Mouse (Mus musculus) C2C12 (cell line): ENCODE results near the gene Adamtsl5. TPM values are rescaled to one million over a fixed set of nuclear protein-coding genes. Genes with fewer than 3 reads are reported as not detected.

Source experiments
- H3K27me3 ChIP-seq: one replicate; pipeline ENCODE4 v1.6.1; 2011; ENCODE audit not compliant: control insufficient read depth, insufficient read depth, insufficient read length
- H3K36me3 ChIP-seq: one replicate; pipeline ENCODE4 v1.6.1; 2011; ENCODE audit not compliant: control insufficient read depth, insufficient read depth
- H3K4me3 ChIP-seq: one replicate; pipeline ENCODE4 v1.5.1; 2011; ENCODE audit warnings: mild to moderate bottlenecking, control low read depth; ENCODE audit not compliant: poor library complexity, insufficient read depth, severe bottlenecking
- H3K79me2 ChIP-seq: one replicate; pipeline ENCODE4 v1.6.1; 2011; ENCODE audit not compliant: control insufficient read depth, insufficient read depth
- H3K79me3 ChIP-seq: one replicate; pipeline ENCODE4 v1.6.1; 2011; ENCODE audit warnings: low read depth, control low read depth
- H3ac ChIP-seq: one replicate; pipeline ENCODE3; 2011; ENCODE audit warnings: low read depth; ENCODE audit not compliant: control insufficient read depth, insufficient read length
- CEBPB ChIP-seq: IDR thresholded peaks from one replicate; pipeline ENCODE4 v1.6.1; 2011; ENCODE audit warnings: low read depth, mild to moderate bottlenecking, control low read depth, moderate library complexity
- CTCF ChIP-seq: IDR thresholded peaks from one replicate; pipeline ENCODE4 v1.5.1; 2011; ENCODE audit not compliant: control insufficient read depth, insufficient read depth, insufficient read length
- FOSL1 ChIP-seq: IDR thresholded peaks from one replicate; pipeline ENCODE4 v1.8.0; 2011; ENCODE audit warnings: mild to moderate bottlenecking, low read length; ENCODE audit not compliant: poor library complexity, insufficient read depth, severe bottlenecking
- MAX ChIP-seq: IDR thresholded peaks from one replicate; pipeline ENCODE4 v1.6.1; 2011; ENCODE audit warnings: mild to moderate bottlenecking, control low read depth
- MYOD1 ChIP-seq: IDR thresholded peaks from one replicate; pipeline ENCODE4 v1.6.1; 2011; ENCODE audit warnings: low read depth; ENCODE audit not compliant: control insufficient read depth, insufficient read length
- MYOG ChIP-seq: IDR thresholded peaks from one replicate; pipeline ENCODE4 v1.6.1; 2011; ENCODE audit not compliant: control insufficient read depth, insufficient read length; ENCODE audit errors: extremely low read depth
- USF1 ChIP-seq: IDR thresholded peaks from one replicate; pipeline ENCODE4 v1.6.1; 2011; ENCODE audit warnings: low read depth, mild to moderate bottlenecking, control low read depth, moderate library complexity
- microRNA-seq: library from miRNA; unstranded; fragments of <30 nt; microRNA quantifications from one replicate; pipeline ENCODE4, GENCODE M21; 2019; ENCODE audit warnings: borderline microRNAs expressed
- polyA plus RNA-seq: library from polyadenylated mRNA; unstranded; fragments of >200 nt; fragmentation: generic; extraction: Trizol; gene quantifications from one replicate; pipeline ENCODE4 v1.2.1, GENCODE M21; 2012; ENCODE audit warnings: missing spikeins

The Adamtsl5 gene
- polyA plus RNA-seq, 1 experiment = 18.3 TPM

GRCm38 (mm10) chr10:80295618-80296425, 52.4 kb downstream of the Adamtsl5 start, which contains the start of gene Apc2:
Apc2 (plus strand) TSS chr10:80295977.
- peaks cover 31% of the 10 kb centered on the region for H3K79me2 ChIP-seq
- H3ac ChIP-seq = peak within 1 kb of the TSS; percentile 85
- peaks cover 31% of the 10 kb centered on the region for H3K27me3 ChIP-seq
- TF ChIP-seq CTCF = peak; percentile 79
- no peak for TF ChIP-seq FOSL1
- peak; percentile 13 for TF ChIP-seq MYOD1
- peaks cover 17% of the 10 kb centered on the region for H3K79me3 ChIP-seq
- no peak within 1 kb of the TSS for H3K4me3 ChIP-seq
- H3K36me3 ChIP-seq = peaks cover 29% of the 10 kb centered on the region

GRCm38 (mm10) chr10:80294788-80295303, 53.4 kb downstream of the Adamtsl5 start:
- Histone ChIP-seq H3K79me3 (peaks cover 17% of the 10 kb centered on the region), H3K79me2 (peaks cover 31% of the 10 kb centered on the region), H3K4me3 (no peak overlapping the region), H3ac (peak overlapping the region; percentile 85), H3K36me3 (peaks cover 29% of the 10 kb centered on the region), H3K27me3 (peaks cover 22% of the 10 kb centered on the region)
- TF ChIP-seq USF1 = no peak
- TF ChIP-seq MAX = no peak
- TF ChIP-seq FOSL1 = no peak

DNA sequence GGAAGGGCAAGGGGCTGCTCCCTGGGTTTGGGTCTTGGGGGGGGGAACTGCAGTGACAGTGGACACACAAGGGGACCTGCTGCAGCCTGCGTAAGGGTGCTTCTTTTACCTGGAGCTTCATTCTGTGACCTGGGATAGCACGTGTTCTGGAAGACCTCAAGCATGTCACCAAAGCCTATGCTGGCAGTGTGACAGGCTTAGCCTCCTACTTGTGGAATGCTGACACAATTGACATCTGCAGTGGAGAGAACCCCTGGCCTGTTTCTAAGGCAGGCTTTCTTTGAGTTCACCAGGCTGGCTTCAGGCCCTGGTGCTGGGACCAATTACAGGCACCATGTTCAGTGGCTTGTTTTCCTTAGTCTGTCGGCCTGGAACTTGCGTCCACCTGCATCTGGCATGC, 53.9 kb downstream of the Adamtsl5 start:
- Histone ChIP-seq H3ac (peak overlapping the region; percentile 85), H3K79me3 (peaks cover 17% of the 10 kb centered on the region), H3K4me3 (peak overlapping the region; percentile 97), H3K36me3 (peaks cover 29% of the 10 kb centered on the region), H3K27me3 (peaks cover 17% of the 10 kb centered on the region), H3K79me2 (peaks cover 31% of the 10 kb centered on the region)
- no peak for TF ChIP-seq MYOG
- no peak for TF ChIP-seq USF1
- TF ChIP-seq MAX = no peak
- TF ChIP-seq CEBPB = no peak

GRCm38 (mm10) chr10:80293325-80293724, 54.9 kb downstream of the Adamtsl5 start:
- H3K4me3 ChIP-seq = peak overlapping the region; percentile 97
- peaks cover 7% of the 10 kb centered on the region for H3K27me3 ChIP-seq
- TF ChIP-seq CEBPB = no peak
- TF ChIP-seq MAX = no peak
- no peak for TF ChIP-seq CTCF
- H3K79me2 ChIP-seq = peaks cover 31% of the 10 kb centered on the region
- peak overlapping the region; percentile 74 for H3ac ChIP-seq
- H3K79me3 ChIP-seq = peaks cover 17% of the 10 kb centered on the region
- H3K36me3 ChIP-seq = peaks cover 33% of the 10 kb centered on the region

DNA sequence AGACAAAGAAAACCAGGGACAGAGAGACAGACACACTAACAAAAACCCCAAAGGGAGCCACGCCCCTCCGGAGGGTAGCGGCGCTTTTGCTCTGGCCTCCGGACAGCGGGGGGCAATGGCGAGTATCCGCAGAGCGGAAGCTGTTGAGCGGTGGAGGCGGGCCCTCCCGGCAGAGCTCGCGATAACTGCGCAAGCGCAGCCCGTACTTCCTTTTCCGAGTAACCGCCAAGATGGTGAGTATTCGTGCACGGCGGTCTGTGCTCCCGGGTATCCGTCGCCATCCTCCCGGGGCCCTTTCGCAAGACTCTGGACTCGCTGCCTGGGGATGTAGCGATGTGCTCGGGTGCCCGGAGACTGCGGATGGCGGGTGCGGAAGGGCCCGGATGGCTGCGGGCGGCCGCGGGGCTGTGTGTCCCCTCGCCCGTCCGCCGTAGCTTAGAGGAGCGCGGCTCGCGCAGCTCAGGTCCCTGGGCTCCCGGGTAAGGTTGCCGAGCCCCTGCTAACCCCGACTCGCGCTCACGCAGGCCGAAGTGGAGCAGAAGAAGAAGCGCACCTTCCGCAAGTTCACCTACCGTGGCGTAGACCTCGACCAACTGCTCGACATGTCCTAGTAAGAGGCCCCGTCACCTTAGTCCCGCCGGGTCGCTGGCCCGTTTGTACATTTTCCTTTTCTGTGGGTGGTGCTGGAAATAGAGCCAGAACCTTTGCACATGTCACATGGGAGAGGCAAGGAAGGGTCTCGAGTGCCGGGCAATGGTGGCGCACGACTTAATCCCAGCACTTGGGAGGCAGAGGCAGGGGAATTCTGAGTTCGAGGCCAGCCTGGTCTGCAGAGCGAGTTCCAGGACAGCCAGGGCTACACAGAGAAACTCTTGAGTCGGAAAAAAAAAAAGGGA, 55.7 kb downstream of the Adamtsl5 start, which contains the start of gene Rps15:
TSS of gene Rps15 (plus strand) at position 203 of the 896 bp plus-strand sequence.
- peak within 1 kb of the TSS; percentile 74 for H3ac ChIP-seq
- peaks cover 17% of the 10 kb centered on the region for H3K79me3 ChIP-seq
- H3K27me3 ChIP-seq = peaks cover under 1% of the 10 kb centered on the region
- H3K4me3 ChIP-seq = peak within 1 kb of the TSS; percentile 97
- H3K36me3 ChIP-seq = peaks cover 41% of the 10 kb centered on the region
- H3K79me2 ChIP-seq = peaks cover 31% of the 10 kb centered on the region
- TF ChIP-seq CEBPB (peak; percentile 35), MAX (peak; percentile 59), CTCF (peak; percentile 82), MYOD1 (no peak)

Small RNA genes lying within 50 kb of the gene (microRNA-seq; reads per million reads assigned to microRNA genes)
- not detected for gene Gm22721

Other genes with a start within 250 kb of the Adamtsl5 start
- 29.4 TPM for gene Sbno2, start 242.8 kb downstream of the Adamtsl5 start, polyA plus RNA-seq
- gene Stk11, start 232.6 kb downstream of the Adamtsl5 start, polyA plus RNA-seq = 106 TPM
- 720 TPM for gene Atp5d, start 209.8 kb downstream of the Adamtsl5 start, polyA plus RNA-seq
- gene Cbarp, start 207.6 kb downstream of the Adamtsl5 start, polyA plus RNA-seq = 12.1 TPM
- 77.5 TPM for gene Midn, start 200.1 kb downstream of the Adamtsl5 start, polyA plus RNA-seq
- 30.9 TPM for gene Cirbp, start 182.4 kb downstream of the Adamtsl5 start, polyA plus RNA-seq
- gene 1600002K03Rik, start 175.5 kb downstream of the Adamtsl5 start, polyA plus RNA-seq = 33.4 TPM
- 3.2 TPM for gene Efna2, start 168.9 kb downstream of the Adamtsl5 start, polyA plus RNA-seq
- gene Mum1, start 122.0 kb downstream of the Adamtsl5 start, polyA plus RNA-seq = 57.7 TPM
- 288 TPM for gene Ndufs7, start 99.3 kb downstream of the Adamtsl5 start, polyA plus RNA-seq
- gene Gamt, start 87.4 kb downstream of the Adamtsl5 start, polyA plus RNA-seq = 48.3 TPM
- 159 TPM for gene Dazap1, start 86.9 kb downstream of the Adamtsl5 start, polyA plus RNA-seq
- 5,397 TPM for gene Rps15, start 56.0 kb downstream of the Adamtsl5 start, polyA plus RNA-seq
- 0.20 TPM for gene Apc2, start 52.4 kb downstream of the Adamtsl5 start, polyA plus RNA-seq
- gene 2310011J03Rik, start 27.9 kb downstream of the Adamtsl5 start, polyA plus RNA-seq = 62.6 TPM
- 3.2 TPM for gene Pcsk4, start 18.9 kb downstream of the Adamtsl5 start, polyA plus RNA-seq
- 5.9 TPM for gene Reep6, start 18.5 kb downstream of the Adamtsl5 start, polyA plus RNA-seq
- not detected for gene Plk5, start 8.0 kb upstream of the Adamtsl5 start, polyA plus RNA-seq
- gene Mex3d, start 39.2 kb upstream of the Adamtsl5 start, polyA plus RNA-seq = 37.4 TPM
- 326 TPM for gene Mbd3, start 51.1 kb upstream of the Adamtsl5 start, polyA plus RNA-seq
- gene Uqcr11, start 58.4 kb upstream of the Adamtsl5 start, polyA plus RNA-seq = 1,025 TPM
- 111 TPM for gene Tcf3, start 85.2 kb upstream of the Adamtsl5 start, polyA plus RNA-seq
- not detected for gene Onecut3, start 146.4 kb upstream of the Adamtsl5 start, polyA plus RNA-seq
- 0.13 TPM for gene Atp8b3, start 190.7 kb upstream of the Adamtsl5 start, polyA plus RNA-seq
- gene Rexo1, start 213.1 kb upstream of the Adamtsl5 start, polyA plus RNA-seq = 23.0 TPM
- 21.0 TPM for gene Klf16, start 228.9 kb upstream of the Adamtsl5 start, polyA plus RNA-seq
- gene Abhd17a, start 241.9 kb upstream of the Adamtsl5 start, polyA plus RNA-seq = 103 TPM